In the genomic region with DNA sequence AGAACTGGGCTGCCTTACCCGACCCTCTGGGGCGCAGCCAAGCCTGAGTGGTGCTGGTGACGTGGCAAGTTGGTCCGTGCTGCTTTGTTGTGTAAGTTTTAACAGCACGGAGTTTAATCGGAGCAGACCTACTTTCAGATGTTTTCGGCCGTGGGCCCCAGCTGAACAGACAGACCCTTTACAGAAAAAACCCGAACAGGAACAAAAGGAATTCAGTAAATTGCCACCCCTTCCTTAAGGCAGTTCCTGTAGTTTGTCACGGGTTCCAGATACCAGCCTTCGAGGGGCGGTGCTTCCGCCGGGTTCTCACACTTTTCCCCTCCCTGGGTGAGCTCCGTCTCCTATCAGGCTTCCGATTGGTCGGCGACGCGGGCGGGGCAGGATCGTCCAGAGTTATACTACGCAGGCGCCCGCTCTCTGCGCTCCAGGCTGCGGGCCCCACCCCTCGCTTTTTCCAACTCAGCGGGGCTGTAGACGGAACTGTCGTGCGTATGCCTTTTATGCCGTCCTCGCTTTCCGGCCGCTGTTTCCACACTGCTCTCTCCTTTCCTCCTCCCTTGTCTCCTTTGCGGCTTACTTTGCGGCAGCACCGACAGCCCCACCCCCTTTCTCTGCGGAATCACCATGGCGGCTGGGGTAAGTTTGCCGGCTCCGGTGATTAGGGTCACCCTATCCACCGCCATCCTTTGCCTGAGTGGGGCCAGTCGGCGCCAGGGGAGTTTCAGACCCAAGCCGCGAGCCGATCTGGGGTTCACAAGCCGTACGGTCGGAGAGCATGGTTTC, we compare ENCODE assay signal across 7 mouse cellular contexts. TPM values are rescaled to one million over a fixed set of nuclear protein-coding genes. Genes with fewer than 3 reads are reported as not detected.
DNase-seq lines count a peak whose midpoint lies in the region; ATAC-seq lines count a peak whose summit lies in the region.

A gene (plus strand): TSS at position 452 of the 783 bp plus-strand sequence.

- intact Hi-C loops in left cerebral cortex, postnatal 36 days (cut with DNase I): loop anchor here (2.0 kb wide), 1 partner anchor 14 kb away; a partner anchor contains a TSS

- H3K9ac ChIP-seq in intestine, embryonic 16.5 days (ENCODE audit: low read depth, low read length): peak within 1 kb of the TSS; percentile 84
- peak within 1 kb of the TSS; percentile 91 for H3K9ac ChIP-seq in midbrain, embryonic 11.5 days (ENCODE audit: low read length)

- H3K36me3 ChIP-seq in intestine, embryonic 16.5 days (ENCODE audit: control insufficient read depth, insufficient read depth, low read length): peaks cover 29% of the 10 kb centered on the region
- H3K36me3 ChIP-seq in midbrain, embryonic 11.5 days (ENCODE audit: control insufficient read depth, insufficient read depth, low read length): peaks cover 35% of the 10 kb centered on the region

- no peaks in the 10 kb centered on the region for H3K9me3 ChIP-seq in intestine, embryonic 16.5 days (ENCODE audit: control insufficient read depth, low read length)
- H3K9me3 ChIP-seq in midbrain, embryonic 11.5 days (ENCODE audit: control insufficient read depth, low read length): no peaks in the 10 kb centered on the region

- peak; percentile 99 for ATAC-seq in intestine, embryonic 16.5 days
- peak; percentile 99 for ATAC-seq in midbrain, embryonic 11.5 days (ENCODE audit: low FRiP score)

- H3K4me1 ChIP-seq in intestine, embryonic 16.5 days (ENCODE audit: control insufficient read depth, insufficient read depth, low read length): peaks cover 12% of the 10 kb centered on the region
- H3K4me1 ChIP-seq in midbrain, embryonic 11.5 days (ENCODE audit: control insufficient read depth, insufficient read depth, low read length): peaks cover 6% of the 10 kb centered on the region; the same call in 1 of the 2 replicates

- DNase-seq in adrenal gland, adult 8-10 months: peak; percentile 100
- DNase-seq in embryo, embryonic 9.5 days (ENCODE audit: extremely low spot score): peak; percentile 98
- DNase-seq in gastrocnemius, postnatal 4 days (ENCODE audit: low spot score in 2 of 2): peak; percentile 92 to 99
- DNase-seq in left cerebral cortex, postnatal 36 days (ENCODE audit: low spot score in 2 of 2): peak; percentile 99
- peak; percentile 98 for DNase-seq in midbrain, embryonic 11.5 days (ENCODE audit: low spot score, missing footprints)
- DNase-seq in skeletal muscle tissue, adult 2 months (ENCODE audit: low read depth, low spot score): peak; percentile 99

- no peaks in the 10 kb centered on the region for H3K27me3 ChIP-seq in intestine, embryonic 16.5 days (replicated peaks; ENCODE audit: control insufficient read depth, insufficient read depth, low read length)
- no peaks in the 10 kb centered on the region for H3K27me3 ChIP-seq in midbrain, embryonic 11.5 days (ENCODE audit: control insufficient read depth, insufficient read depth, low read length)

- peak within 1 kb of the TSS; percentile 86 for H3K4me2 ChIP-seq in intestine, embryonic 16.5 days (ENCODE audit: low read depth, low read length)
- peak within 1 kb of the TSS; percentile 88 for H3K4me2 ChIP-seq in midbrain, embryonic 11.5 days

- peak within 1 kb of the TSS; percentile 96 for H3K27ac ChIP-seq in intestine, embryonic 16.5 days (ENCODE audit: low read length)
- H3K27ac ChIP-seq in midbrain, embryonic 11.5 days (ENCODE audit: low read depth, low read length): peak within 1 kb of the TSS; percentile 59

- H3K4me3 ChIP-seq in intestine, embryonic 16.5 days (ENCODE audit: low read length): peak within 1 kb of the TSS; percentile 66
- peak within 1 kb of the TSS; percentile 88 for H3K4me3 ChIP-seq in midbrain, embryonic 11.5 days (ENCODE audit: low read depth, low read length)

- under 1% methylated on average over 52 of the region's 52 CpGs for whole genome bisulfite sequencing in intestine, embryonic 16.5 days
- WGBS in midbrain, embryonic 11.5 days: 1% methylated on average over 52 of the region's 52 CpGs

RNA-seq across cellular contexts. Expression of the gene that starts here (rescaled TPM):
- 100 to 1,000 TPM; 306 to 355 (median 328) TPM for total RNA-seq in adrenal gland, adult 8-10 months (2022)
- 100 to 1,000 TPM; 704 to 748 TPM for total RNA-seq in gastrocnemius, postnatal 4 days (2021)
- 392 and 445 TPM in 2 replicates for polyA plus RNA-seq in intestine, embryonic 16.5 days (2015; fragmentation: Nextera tagmentation; extraction: Ambion mirVana)
- total RNA-seq in left cerebral cortex, postnatal 36 days (2021): 100 to 1,000 TPM; 219 to 232 TPM
- polyA plus RNA-seq in midbrain, embryonic 11.5 days (2014; fragmentation: Nextera tagmentation; extraction: Ambion mirVana): 435 and 439 TPM in 2 replicates

Comparison
In these comparisons a context has a peak if more than half of its experiments do, and no peak if none do; other contexts are left out.
1. Peak in every context shown above with its lines: DNase-seq, ATAC-seq, H3K4me3 ChIP-seq and H3K27ac ChIP-seq.